Mouse (Mus musculus) telencephalon, adult 2 months (tissue): ENCODE measurements at regions not wholly inside any gene's neighbourhood (a gene's known extent, or its start where the extent isn't known, plus 50 kb on each side); places are given as distances from the start of the nearest gene placed in this dataset.
A peak's percentile ranks its signal among the peaks of the same experiment; 100 is the strongest.

Experiments
- DNase-seq: peaks from one replicate; pipeline ENCODE4 v3.0.0-alpha.2; 2011; ENCODE audit warnings: low read depth, low spot score

GRCm38 (mm10) chr13:51930931-51931330, 84.5 kb downstream of the Gadd45g start:
- DNase-seq, result peak; percentile 58

- no peak for DNase-seq
These were observed 89.3 kb downstream of the Gadd45g start for GRCm38 (mm10) chr13:51935827-51936226.

- DNase-seq, result no peak
These were observed 90.0 kb downstream of the Gadd45g start for GRCm38 (mm10) chr13:51936441-51936840.

- DNase-seq, result no peak
These were observed 91.4 kb downstream of the Gadd45g start for GRCm38 (mm10) chr13:51937898-51938297.

- DNase-seq, result no peak
These were observed 92.8 kb downstream of the Gadd45g start for GRCm38 (mm10) chr13:51939262-51939661.

- no peak for DNase-seq
These were observed 93.2 kb downstream of the Gadd45g start for GRCm38 (mm10) chr13:51939715-51940114.

- DNase-seq, result no peak
These were observed 99.7 kb downstream of the Gadd45g start for GRCm38 (mm10) chr13:51946171-51946570.

- no peak for DNase-seq
These were observed 102.4 kb downstream of the Gadd45g start for GRCm38 (mm10) chr13:51948896-51949295.

GRCm38 (mm10) chr13:51951506-51952038, 105.1 kb downstream of the Gadd45g start:
- DNase-seq, result no peak

- DNase-seq, result no peak
These were observed 106.6 kb downstream of the Gadd45g start for GRCm38 (mm10) chr13:51953084-51953483.

- DNase-seq, result no peak
These were observed 107.1 kb downstream of the Gadd45g start for GRCm38 (mm10) chr13:51953569-51953968.

- no peak for DNase-seq
These were observed 110.6 kb downstream of the Gadd45g start for GRCm38 (mm10) chr13:51957101-51957500.

GRCm38 (mm10) chr13:51959591-51959990, 113.1 kb downstream of the Gadd45g start:
- DNase-seq, result no peak

- peak; percentile 67 for DNase-seq
These were observed 113.8 kb downstream of the Gadd45g start for GRCm38 (mm10) chr13:51960262-51960661.

- no peak for DNase-seq
These were observed 115.7 kb downstream of the Gadd45g start for GRCm38 (mm10) chr13:51962191-51962611.

- no peak for DNase-seq
These were observed 116.2 kb downstream of the Gadd45g start for GRCm38 (mm10) chr13:51962676-51963075.

- DNase-seq, result no peak
These were observed 117.5 kb downstream of the Gadd45g start for GRCm38 (mm10) chr13:51963966-51964365.

- DNase-seq, result no peak
These were observed 117.9 kb downstream of the Gadd45g start for GRCm38 (mm10) chr13:51964416-51964815.

- no peak for DNase-seq
These were observed 118.4 kb downstream of the Gadd45g start for GRCm38 (mm10) chr13:51964921-51965320.

GRCm38 (mm10) chr13:51968103-51968502, 121.6 kb downstream of the Gadd45g start:
- no peak for DNase-seq

GRCm38 (mm10) chr13:51968796-51969195, 122.3 kb downstream of the Gadd45g start:
- no peak for DNase-seq

- DNase-seq, result peak; percentile 32
These were observed 123.6 kb downstream of the Gadd45g start for GRCm38 (mm10) chr13:51970051-51970450.

GRCm38 (mm10) chr13:51972656-51973310, 126.3 kb downstream of the Gadd45g start:
- no peak for DNase-seq

GRCm38 (mm10) chr13:51973461-51973860, 127.0 kb downstream of the Gadd45g start:
- DNase-seq, result peak; percentile 22
